Mouse (Mus musculus) mouse trophoblast stem cell (cell line): ENCODE data around the gene Smad5.

Experiments
- in situ Hi-C, 2 experiments: fragments of 300-500 bp; cut with MseI, MboI; formaldehyde crosslinking; loops; 2 replicates in 1 of 2; 3 replicates in 1 of 2; pipeline ENCODE4 v1.15.1; 2025

Smad5 gene

DNA sequence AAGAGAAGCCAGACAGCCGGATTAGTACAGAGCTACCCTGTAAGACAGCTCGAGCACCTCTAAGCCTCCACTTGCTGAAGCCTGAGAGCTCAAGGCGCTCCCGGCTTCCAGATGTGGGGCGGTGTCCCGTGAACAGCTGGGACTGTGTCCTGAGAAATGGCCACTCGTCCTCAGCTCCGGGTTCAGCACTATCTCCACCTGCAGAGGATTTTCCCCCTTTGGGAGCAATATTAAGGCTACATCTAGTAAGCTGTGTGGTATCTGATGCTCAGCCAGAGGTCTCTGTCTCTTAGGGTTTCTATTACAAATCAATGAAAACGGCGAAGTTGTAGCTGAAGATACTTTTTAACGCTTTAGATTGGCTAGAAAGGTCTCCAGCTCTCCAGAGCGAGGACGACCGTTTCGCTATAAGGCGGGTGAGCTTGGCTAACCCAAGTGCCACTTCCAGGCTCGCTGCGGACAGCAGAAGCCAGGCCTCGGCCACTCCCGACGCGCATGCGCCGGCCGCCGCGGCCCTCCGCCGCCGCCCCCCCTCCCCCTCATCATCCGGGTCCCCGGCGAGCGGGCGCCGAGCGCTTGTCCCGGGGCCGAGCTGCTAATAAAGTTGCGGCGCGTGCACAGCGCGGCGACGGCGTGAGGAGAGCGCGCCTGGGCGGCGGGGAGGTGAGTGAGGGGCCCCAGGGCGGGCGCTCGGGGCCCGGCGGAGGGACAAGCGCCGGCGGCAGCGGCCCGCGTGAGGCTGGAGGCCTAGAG, at the start of gene Smad5:
Gene Smad5 (plus strand): TSS at position 542 of the 753 bp plus-strand sequence.
- in situ Hi-C loops: no loop called here

DNA sequence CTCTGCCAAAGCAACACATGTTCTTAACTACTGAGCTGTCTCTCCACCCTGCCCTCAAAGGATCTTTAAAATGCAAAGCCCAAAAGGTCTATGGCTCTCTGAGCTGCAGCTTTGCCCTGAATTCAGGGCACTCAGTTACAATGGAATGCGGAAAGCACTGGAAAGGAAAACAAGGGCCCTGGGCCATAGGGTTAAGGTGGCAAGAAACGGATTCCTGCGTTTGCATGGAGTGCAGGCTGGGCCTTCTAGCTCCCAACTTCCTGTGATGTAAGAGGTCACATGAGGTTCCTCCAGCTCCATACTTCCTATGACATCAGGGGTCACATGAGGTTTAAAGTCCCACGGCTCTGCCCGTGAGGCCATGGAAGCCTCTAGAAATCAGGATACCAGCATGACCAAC, 48.6 kb upstream of the Smad5 start:
- in situ Hi-C loops: loop anchor here (5.0 to 10.0 kb wide), 2 partner anchors 79 to 82 kb away; no protein-coding TSS in a partner anchor

DNA sequence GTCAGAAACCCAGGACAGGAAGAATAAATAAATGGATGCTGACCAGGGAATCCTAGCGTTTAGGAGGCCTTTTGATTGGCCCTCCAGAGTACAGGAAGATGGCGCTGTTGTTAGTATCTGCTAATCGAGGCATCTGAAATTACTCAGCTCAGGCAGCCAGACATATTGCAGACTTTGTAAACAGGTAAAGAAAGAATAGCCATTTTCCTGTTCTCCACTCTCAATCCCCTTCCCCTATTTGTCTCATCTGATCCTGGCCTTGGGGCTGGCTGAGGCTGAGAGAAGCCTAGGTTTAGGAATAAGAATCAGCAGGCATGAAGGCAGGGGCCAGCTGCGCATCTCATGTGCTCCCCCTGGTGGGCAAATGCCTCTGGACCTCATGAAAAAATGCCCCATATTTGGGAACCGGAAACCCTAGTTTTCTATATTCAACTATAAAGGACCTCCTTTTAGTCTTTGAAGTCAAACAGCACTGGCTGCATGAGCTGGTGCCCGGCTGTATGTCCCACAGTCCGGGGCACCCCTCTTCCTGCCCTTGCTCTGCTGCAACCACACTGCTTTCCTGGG, 44.8 kb upstream of the Smad5 start:
- in situ Hi-C loops: loop anchor here in 1 of 2 experiments (10.0 kb wide), 1 partner anchor 83 kb away; no protein-coding TSS in a partner anchor

DNA sequence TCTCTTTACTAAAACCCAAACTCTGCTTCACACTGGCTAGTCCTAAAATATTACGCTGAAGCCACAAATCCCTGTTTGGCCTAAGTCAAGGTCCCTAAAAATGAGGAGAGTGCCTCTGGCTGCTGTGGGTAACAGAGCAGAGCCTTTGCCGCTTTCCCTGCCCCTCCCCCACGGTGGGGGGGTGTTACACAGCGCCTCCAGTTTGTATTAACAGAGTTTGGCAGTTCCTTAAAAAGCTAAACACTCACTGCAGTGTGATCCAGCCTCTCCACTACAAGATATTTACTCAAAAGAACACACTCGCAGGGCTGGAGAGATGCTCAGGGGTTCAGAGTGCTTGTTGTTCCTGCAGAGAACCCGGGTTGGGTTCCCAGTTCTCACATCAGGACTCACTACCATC, 43.9 kb upstream of the Smad5 start:
- in situ Hi-C loops: loop anchor here in 1 of 2 experiments (10.0 kb wide), 1 partner anchor 84 kb away; no protein-coding TSS in a partner anchor

DNA sequence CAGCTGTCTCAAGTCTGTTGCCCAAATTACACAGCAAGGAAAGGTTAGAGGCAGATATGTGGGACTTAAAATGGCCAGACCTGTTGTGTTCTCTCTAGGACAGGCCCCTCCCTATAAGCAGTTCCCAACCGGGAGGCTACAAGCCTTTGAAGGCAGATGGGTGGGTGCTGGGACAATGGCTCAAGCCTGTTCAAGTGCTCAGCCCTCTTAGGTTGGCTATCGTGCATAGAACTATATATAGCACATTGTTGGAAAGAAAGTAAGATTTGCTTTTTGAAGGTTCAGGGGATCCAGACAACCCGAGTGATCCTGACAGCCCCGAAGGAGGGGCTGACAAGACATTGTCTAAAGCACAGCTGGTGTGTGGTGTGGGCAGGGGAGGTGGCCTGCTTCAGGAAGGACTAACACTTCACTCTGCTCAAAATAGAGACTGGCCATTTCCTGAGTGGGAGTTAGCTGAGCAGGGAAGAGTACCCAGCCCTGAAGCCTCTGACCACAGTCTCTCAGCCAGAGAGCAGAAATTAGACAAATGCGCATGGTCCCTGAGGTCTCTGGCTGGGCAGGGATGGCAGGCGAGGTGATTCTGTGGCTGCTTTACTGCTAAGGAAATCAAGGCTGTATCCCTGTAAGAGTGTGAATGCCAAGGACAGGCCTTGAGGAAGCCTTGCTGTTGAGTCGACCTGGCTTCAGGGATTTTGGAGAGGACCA, 40.7 kb upstream of the Smad5 start:
- in situ Hi-C loops: no loop called here

DNA sequence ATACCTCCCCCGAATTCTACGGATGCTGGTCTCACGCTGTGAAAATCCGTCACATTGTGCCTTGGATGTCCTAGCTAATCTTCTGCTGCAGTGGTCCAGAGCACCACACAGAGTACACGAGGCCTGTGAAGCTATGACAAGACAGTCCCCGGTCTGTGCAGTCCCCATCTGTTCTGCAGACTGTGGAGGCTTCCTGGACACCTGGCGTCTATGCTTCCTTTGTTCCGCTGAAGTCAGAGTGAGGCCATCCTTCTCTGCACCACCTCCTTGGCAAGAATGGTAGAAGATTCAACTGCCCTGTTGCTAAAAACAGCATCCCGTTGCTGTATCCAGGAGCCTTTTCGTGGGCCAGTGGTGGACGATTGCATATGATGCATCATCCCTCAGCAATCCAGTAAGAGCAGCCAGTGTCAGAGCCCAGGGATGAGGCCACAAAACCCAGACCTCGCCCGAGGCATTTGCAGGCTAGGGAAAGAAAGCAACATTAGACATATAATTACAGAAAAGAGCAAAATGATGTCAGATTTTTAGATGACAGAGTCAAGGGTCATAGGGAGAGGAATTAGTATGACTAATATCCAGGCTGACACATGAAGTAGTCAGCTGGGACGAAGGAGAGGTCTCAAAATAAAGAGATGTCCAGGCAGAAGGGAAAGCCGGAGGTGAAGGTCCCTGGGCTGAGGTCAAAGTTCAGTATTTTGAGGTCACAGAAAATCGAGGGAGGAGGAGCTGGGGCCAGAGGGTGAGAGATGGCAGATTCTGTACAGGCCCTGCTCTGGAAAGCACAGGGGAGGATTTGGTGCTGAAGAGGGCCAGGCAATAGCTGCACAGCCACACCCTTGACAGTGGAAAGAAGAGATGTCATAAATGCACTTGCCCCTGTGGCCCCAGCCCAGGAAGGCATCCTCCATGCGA, 38.3 kb upstream of the Smad5 start:
- in situ Hi-C loops: no loop called here

DNA sequence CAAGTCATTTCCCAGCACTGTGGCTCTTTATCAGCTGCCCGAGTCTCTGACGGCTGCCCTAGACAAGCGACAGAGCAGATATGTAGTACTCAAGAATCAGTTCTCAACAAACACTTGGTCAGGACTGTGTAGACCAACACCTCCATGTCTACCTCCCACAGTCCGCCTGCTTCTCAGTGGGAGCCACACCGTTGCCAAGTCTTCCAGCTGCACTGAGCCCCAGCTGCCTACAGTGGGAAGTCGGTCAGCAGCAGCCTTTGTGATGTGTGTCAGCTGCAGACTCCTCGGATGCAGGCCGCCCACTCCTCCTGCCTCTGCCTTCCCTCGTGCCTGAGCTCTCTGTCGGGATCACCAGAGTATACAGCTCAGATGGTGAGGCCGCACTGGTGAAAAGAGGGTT, 31.6 kb upstream of the Smad5 start:
- in situ Hi-C loops: no loop called here

DNA sequence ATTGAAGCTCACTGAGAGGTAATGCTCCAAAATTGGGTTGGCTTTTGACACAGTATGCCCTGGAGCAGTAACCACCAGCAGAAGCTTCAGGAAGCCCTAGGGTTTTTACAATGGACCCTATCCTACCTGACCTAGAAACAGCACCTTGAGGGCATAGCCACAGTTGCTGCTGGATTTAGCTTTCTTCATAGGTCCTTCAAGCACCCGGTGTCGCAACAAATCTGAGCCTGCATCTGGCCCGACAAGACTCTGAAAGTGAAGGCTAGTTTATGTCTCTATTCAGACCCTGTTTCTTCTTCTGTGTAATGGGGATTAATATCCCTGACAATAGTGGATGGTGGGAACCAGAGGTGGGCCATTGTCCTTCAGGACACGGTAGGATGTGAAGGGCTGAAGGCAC, 25.1 kb upstream of the Smad5 start:
- in situ Hi-C loops: no loop called here

DNA sequence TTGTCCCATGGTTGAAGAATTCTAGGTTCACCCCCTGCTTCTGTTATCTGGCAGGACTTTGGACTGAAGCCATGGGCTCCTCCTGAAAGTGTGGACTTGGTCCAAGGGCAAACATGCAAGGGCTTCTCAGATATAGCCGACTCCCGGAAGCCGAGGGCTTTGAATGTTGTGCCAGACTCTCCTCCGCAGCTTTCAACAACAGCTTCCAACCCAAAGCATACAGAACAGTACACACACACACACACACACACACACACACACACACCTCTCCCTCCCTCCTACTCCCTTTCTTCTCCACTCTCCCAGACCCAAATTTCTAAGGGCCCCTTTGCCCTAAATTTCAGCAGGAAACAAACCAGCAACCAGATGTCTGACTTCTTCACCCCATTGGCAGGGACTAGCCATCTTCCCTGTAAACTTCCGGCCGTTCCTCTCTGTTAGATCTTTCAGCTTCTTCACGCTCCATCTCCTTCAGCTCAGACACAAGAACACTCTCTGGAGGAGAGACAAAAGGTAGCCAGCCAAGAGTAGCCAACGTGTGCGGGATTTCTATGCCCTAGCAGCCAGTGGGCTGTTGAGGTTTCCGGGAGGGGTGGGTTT, 24.5 kb upstream of the Smad5 start:
- in situ Hi-C loops: no loop called here

DNA sequence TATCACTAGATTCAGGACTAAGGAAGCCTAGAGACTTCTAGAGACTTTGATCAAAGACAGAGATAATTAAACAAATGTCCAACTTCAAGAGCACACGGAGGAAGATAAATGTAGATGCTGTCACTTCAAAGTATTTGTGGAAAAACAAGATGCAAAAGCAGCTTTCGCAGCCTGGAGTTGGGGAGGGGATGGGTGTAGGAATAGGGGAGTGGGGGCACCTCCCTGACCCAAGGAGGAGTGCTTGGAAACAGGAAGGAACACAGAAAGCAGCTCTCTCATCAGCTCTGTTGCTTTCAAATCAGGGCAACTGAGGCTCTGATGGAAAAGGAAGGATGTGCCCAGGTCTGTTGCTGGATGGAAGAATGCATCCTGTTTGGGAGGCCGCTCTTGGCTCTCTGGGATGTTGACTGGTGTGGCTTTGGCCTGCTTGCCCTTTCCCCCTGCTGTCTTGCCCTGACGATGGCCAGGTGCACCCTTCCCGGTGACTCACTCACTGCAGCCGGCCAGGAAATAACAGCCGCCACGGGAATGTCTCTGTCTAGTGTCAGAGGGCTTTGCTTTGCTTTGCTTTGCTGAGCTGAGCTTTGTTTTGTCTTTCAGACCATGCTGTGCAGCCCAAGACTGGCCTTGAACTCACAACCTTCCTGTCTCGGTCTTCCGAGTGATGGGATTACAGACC, 23.8 kb upstream of the Smad5 start:
- in situ Hi-C loops: no loop called here

DNA sequence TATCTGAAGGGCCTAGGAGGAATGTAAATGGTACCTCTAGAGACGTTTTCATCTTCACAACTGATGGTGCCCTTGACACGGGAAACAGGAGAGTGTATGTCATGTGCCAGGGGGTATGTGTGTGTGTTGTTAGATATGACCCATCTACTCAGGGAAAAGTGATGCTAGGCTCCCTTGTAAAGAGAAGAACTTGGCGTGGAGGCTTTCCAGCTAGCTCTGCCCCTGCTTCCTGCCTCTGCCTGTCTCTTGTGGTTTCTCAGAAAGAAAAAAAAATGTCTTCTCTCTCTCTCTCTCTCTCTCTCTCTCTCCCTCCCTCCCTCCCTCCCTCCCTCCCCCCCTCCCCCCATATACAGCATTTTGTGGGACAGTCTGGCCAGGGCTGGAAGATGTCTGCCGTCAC, 20.9 kb upstream of the Smad5 start:
- in situ Hi-C loops: no loop called here

DNA sequence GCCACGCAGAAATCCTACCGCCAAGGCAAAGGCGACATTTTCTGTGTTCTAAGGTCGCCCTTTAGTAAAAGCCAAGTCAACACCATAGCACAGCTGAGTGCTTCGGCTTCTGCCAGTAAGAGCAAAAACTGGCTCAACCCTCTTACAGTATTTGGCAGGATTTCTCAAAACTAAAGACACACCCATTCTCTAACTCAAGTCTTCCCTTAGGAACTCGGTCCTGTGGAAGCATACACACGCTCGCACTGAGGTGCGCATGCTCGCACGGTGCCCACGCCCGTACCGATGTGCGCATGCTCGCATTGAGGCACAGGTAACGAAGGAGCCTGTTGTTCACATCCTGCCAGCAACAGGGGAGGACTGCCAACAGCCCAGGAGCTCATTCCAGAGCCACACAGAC, 20.5 kb upstream of the Smad5 start:
- in situ Hi-C loops: no loop called here

DNA sequence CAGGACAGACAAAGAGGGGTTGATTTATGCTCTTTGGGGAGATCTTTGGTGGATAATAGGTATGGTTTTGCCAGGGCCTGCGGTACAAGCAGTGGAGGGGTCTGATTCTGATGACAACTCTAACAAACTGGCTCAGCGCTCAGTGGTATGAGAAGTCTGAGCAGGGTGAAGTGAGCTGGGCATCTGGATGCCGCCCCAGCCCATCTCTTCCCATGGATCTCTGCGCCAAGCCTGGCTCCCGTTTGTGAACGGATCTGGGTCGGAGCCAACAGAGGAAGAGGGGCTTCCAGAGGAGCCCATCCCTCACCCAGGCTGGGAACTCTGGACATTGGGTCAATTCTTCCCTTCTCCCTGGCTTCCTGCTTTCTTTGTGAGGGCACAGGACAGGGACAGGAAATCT, 19.5 kb upstream of the Smad5 start:
- in situ Hi-C loops: no loop called here

DNA sequence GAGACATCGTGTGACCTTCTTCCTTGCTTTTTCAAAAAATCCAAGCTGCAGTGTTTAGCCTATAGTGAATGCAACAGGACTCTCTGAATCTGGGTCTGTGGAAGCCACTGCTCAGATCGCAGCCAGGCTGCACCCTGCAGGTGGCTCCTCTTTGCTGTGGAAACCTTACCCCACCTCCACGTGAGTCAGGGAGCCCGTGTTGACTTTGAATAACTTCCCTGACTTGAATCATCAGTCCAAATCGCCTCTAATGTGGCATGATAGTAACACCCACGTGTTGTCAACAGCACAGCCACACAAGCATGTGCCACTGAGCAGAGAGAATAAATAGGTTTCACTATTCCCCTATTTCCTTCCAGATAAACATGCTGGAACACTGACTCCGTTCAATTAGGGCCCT, 10.8 kb upstream of the Smad5 start:
- in situ Hi-C loops: no loop called here

DNA sequence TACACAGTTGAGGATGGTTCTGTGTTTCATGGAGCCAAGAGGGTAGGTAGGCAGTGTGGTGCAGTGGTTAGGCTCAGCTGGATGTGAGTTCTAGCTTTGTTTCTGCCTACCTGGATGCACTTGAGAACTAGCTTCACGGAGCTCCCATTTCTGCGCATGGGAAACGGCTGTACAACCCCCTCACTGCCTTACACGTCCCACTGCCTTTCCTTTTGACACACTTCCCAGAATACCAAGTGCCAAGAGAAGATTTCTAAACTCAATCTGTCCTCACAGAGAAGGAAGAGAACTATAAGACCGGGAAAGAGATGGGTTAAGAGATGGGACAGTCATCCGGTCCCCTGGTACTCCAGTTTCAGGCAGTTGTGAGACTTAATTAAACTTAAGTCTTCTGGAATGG, 10.2 kb upstream of the Smad5 start:
- in situ Hi-C loops: no loop called here

DNA sequence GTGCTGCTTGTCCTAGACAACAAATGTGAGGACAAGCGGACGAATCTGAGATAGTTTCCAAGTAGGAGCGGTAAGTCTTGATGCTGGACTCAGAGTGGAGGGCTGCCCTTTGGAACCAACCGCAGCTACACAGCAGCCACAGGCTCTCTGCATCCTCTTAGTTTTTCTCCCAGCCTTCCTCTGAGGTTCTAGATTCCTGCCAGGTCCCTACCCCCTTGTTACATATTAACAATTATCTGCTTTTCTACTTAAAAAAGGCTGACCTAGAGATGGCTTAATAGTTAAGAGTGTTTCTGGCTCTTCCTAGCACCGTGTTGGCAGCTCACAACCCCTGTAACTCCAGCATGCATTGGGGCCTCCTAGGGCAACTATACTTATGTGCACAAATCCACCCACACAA, 7.1 kb upstream of the Smad5 start:
- in situ Hi-C loops: no loop called here

DNA sequence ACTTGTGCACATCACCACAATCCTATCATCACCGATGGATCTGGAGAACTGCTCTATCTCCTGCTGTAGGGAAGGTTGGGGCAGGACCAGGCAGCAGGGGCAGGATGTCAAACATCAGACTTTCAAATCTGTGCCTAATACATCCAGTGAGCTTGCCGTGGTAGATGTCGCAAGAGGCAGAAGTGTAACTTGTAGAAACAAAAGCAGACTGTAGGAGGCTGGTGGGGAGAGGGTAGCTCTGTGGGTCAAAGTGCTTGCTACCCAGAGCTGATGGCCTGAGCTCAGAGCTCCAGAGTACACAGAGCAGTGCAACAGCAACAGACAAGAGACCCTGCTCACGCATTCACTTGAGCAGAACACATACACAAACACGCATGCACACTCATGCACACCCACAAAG, 6.1 kb upstream of the Smad5 start:
- in situ Hi-C loops: no loop called here

DNA sequence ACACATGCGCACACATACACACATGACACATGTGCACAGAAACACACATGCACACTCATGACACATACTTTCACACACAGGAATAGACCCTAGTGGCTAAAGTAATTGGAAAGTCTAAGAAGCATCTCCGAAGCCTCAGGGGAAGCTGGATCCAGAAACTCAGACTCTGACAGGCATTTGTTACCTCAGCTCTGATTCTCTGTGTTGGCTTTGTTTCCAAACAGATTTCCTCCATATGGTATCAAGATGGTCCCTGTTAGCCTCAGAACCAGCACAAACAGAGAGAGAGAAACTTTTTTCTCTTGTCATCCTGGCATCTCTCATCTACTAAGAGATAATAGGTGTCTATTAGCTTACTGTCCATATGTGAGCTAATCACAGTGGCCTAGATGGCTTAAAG, 5.6 kb upstream of the Smad5 start:
- in situ Hi-C loops: no loop called here

DNA sequence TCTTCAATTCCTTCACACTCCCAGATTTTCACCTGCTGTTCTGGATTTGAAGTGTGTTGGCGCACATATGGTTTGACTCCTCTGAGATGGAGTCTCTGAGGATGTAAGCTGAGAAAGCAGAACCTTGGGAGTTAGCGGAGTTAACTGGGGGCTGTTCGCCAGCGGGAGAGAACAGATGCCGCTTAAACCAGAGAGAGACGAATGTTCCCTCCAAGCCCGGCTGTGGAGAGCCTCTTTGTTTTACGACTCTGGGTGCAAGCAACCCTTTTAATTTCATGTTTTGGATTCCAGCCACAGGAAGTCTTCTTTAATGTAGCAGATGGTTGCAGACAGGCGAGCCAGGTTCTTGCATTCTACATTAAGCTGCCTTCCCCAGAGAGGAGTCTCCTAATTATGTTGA, 4.4 kb upstream of the Smad5 start:
- in situ Hi-C loops: no loop called here

DNA sequence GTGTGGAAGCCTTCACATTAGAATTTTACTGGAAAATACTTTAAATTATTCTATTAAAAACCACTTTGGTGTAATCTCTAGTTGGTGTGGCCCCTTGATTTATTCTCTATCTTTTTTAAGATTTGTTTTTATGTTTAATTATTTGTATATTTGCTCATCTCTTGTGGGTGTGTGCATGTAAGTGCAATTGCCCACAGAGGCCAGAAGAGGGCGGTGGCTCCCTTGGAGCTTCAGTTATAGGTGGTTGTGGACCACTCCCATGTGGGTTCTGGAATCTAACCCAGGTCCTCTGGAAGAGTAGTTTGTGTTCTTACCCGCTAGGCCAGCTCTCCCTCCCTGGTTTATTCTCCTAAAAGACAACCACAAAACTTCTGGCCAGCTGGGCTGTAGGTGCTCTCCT, 3.4 kb upstream of the Smad5 start:
- in situ Hi-C loops: no loop called here

DNA sequence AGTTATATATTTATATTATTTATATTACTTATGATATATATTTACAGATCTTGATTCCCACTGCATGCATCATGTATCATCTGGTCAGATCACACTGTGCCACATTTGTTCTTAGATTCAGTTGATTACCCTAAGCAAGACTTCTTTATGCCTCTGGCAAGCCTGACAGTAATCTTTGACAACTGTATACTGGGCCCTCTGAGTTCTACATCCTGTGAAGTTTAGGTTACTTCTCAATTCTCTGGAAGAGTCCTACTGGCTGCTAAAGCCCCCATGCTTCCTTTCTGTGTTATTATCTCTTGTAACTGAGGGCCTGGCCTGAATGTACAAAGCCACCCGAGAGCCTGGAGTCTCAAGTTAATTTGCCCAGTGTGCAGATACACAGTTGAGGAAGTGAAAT, 1.8 kb upstream of the Smad5 start:
- in situ Hi-C loops: no loop called here
